Mouse (Mus musculus): ENCODE data around the gene Castor2.

The Castor2 gene

DNA sequence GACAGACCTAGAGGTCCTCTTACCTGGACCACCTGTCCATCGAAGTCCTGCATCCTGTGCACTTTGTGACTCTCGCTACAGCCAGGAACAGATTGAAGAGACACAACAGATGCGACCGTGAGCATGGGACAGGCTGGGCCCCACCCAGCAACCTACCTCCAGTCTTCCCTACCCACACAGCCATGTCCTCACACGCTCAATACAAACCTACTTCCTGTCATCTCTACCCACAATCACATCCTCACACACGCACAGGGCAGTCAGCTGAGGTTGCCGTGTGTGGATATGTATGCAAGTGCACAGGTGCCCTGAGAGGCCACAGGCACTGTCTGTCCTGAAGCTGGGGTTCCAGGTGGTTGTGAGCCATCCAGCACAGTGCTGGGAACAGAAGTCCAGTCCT lies 67.1 kb downstream of the Castor2 start:
- DNase-seq (ENCODE audit: low spot score), result no peak

DNA sequence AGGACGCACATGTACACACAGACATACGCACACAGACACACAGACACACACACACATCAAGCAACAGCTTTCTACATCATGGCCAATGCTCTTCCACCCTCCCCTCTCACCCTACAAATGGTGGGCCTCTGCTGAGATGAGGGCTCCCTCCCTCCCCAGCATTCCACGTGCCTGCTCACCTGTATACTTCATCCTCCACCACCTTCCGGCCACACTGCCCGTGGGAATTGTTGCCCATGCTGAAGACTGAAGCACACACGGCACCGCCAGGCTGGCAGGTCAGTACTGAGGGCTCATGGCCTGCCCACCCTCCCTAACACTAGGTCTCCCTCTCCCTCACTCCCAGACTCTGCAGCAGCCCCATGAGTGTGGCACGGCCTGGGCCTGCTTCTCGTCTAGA lies 68.5 kb downstream of the Castor2 start:
- no peak for DNase-seq (ENCODE audit: low spot score)

DNA sequence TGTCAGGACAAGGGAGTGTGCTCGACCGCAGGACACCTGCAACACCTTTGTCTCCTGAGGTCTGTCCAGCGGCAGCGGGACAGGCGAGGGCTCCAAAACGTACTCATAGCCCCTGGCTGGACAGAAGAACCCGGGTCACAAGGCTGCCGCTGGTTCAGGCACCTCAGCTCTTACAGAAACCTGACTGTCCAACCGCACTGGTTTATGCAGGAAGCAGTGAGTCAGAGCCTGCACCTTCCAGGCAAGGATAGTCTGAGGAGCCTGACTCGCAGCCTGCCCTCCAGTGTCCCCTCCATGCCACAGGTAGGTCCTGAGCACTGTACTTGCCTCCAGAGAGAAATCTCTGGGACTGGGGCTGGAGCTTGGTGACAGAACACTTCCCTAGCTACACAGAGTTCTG lies 69.7 kb downstream of the Castor2 start:
- no peak for DNase-seq (ENCODE audit: low spot score)

DNA sequence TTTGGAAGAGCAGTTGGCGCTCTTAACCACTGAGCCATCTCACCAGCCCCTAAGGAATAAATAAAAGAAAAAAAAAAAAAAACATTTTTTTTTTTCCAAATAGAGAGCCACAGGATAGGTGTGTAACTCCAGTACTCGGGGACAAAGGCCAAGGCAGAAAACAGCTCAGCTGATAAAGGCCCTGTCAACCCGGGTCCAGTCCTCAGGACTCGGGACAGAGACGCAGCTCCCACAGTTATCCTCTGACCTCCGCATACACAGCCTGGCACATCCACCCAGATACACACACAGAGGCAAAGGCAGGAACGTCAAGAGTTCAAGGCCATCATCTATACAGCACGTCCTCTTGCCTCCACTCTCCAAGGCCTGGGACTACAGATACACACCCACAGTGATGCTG lies 70.7 kb downstream of the Castor2 start:
- no peak for DNase-seq (ENCODE audit: low spot score)

DNA sequence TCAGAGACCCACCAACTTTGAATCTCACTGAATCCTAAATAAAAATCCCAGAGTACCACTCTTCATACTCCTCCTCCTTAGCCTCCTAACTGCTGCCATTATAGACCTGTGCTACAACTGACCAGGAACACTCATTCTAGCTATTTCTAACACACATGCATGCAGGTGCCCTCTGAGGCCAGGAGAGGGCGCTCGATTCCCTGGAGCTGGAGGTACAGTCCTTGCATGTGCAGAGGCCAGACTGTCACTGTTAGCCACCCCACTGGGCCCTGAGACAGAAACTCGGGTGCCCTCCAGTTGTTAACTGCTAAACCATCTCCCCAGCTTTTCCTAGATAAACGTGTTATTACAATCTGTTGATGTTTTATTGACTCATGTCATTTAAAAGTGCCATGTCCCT lies 73.7 kb downstream of the Castor2 start:
- DNase-seq (ENCODE audit: low spot score), result peak; percentile 16

DNA sequence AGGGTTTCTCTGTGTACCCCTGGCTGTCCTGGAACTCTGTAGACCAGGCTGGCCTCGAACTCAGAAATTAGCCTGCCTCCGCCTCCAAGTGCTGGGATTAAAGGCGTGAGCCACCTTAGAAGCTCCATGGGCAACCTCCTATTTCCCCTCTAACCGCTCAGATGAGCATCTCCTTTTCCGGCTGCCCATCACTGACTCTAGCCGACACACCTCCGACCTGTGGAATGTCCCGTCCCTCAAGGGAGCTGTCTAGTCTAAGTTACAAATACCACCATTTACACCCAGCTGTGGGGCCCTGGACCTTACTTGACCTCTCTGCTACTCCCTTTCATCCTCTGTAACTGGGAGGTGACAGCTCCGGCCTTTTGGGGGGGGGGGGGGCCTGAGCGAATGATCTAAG lies 76.2 kb downstream of the Castor2 start:
- no peak for DNase-seq (ENCODE audit: low spot score)

DNA sequence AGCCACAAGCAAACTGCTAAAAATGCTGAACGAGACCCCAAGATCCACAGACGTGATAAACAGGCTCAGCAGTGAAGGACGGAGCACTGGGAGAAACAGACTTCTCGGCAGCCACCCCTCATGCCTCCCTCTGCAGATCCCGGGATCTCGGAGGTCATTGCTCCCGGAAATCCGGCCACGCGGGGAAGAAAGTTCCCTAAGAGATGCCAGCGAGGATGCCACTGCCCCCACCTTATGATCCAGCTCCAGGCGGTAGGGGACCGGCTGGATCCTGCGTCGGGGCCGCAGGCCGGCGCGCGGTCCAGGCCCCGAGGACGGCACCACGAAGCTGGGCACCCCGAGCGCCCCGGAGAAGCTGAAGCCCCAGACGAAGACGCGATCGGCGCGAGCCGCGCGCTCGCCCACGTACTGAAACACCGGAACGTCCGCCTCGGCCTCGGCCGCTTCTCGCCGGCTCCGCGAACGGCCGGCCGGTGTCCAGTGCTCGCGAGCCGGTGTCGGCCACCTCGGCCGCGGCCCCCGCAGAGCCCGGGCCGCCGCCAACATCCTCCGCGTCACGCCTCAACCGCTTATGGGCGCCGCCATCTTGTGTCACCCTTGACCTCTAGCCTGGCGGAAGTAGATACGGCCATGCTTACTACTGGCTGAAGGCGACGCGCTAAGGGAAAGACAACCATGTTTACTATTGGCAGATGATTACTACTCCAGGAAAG lies 76.8 kb downstream of the Castor2 start, which contains the start of gene Rcc1l:
TSS of gene Rcc1l (minus strand) at position 606 of the 713 bp plus-strand sequence.
- DNase-seq (ENCODE audit: low spot score), result peak; percentile 68

DNA sequence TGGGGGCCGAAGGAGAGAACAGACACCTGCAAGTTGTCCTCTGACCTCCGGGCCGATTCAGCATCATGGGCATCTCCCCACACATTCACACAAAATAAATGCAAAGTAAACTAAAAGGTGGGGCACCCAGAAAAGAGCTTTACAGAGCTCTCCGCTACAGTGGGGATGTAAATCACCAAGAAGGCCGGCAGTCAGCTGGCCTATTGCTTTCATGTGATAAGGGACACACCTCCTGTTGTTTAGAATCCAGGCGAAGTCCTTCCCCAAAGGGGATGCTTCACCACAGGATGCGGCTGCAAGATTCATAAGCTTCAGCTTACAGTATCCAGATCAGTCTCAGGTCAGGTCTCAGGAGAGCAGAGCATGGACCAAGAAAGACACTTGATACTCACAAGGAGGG lies 79.0 kb downstream of the Castor2 start:
- no peak for DNase-seq (ENCODE audit: low spot score)

DNA sequence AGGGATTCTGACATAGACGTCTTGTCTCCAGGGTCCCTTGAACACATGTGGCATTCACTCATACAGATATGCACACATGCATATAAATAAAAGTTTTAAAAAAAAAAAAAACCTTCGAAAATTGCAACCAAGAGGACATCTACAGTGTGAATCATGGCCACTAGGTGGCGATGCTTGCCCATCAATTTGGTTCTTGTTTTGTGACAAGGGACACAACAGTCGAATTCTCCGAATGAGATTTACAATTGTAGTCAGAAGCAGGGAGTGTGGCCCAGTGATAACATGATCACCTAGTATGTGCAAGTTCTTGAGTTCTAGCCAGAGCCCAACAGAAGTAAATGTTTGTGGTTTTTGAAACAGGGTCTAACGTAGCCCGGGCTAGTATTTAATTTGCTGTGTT lies 80.4 kb downstream of the Castor2 start:
- peak; percentile 69 for DNase-seq (ENCODE audit: low spot score)

DNA sequence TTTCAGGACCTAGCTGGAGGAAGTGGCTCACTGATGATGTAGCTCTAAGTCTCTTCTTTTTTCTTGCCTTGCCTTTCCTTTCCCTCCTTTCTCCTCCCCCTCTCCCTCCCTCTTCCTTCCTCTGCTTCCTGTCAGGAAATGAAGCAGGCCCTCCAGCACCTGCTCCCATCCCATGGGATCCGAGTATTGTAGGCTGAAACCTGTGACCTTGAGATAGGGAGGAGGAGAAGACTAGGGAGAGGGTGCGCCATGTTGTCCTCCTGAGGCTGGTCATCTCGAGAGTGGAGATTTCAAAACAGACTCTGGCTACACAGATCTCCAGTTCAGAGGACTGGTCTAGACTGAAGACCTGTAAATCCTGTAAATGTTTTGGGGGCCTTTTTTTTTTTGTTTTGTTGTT lies 82.7 kb downstream of the Castor2 start:
- DNase-seq (ENCODE audit: low spot score), result no peak

DNA sequence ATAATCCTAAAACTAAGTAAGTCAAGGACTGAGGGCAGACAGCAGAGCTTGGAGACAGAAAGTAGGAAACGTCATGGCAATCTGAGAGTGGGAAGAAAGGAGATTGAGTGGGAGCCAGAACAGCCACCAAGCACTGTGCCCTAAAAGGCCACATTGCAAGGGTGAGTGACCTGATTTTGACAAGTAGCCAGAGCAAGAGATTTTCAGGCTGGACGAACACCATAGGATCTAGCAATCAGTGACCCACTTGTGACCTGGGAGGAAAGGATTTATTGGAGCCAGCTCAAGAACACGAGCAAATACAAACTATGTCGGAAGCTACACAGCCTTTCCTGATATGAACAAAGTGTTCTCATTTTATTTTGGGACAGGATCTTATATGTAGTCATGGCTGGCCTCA lies 83.2 kb downstream of the Castor2 start:
- no peak for DNase-seq (ENCODE audit: low spot score)

DNA sequence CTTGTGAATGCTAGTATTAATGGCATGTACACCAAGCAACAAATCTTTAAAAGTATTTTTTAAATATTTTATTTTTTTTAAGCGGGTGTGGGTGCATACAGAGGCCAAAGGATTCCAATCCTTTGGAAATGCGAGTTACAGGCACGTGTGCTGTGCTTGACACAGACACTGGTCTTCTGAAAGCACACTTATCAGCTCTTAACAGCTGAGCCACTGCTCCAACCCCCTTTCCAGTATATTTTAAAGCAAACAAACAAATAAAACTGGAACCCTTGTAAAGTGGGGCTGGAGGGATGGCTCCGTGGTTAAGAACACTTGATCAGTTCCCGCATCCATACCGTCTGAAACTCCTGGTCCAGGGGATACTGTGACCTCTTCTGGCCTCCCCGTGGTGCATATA lies 83.7 kb downstream of the Castor2 start:
- no peak for DNase-seq (ENCODE audit: low spot score)

DNA sequence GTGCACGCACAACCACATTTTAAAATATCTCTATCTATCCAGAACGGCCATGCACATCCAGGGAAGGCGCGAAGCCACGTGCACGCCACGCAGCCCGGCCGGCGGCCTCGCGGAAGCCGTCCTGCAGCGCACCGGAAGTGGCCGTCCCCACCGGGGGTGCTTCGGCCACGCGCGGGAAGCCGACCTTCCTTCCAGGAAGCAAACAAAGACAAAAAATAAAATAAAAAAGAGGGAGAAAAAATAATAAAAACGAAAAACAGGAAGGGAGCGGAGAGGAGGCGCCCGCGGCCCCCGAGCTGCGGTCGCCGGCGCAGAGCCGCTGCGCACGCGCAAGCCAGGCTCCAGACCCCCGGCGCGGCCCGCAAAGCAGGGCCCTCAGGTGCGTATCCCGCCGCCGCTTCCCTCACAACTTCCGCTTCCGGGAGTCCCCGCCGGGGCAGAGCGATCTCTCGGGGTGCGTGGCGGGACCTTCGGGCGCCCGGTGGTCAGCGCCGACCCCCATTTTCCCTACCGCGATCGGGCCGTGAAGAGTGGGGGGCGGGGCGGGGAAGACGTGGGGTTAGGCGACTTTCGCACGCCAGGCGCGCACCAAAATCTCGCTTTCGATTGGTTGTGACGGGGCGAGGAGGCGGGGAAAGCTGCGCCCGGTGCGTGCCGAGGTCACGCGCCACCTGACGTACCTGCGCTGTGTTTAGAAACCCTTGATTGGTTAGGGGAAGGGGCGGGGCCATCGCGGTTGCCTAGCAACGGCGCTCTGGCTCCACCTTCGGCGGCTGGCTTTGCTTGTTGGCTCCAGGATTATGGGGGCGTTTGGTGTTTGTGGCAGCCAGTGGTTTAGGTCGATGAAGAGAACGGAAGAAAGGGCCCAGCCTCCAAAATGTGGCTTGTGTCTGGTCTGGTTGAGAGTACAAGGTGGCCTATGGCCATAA lies 84.6 kb downstream of the Castor2 start, which contains the start of gene Gtf2ird2:
TSS of gene Gtf2ird2 (plus strand) at position 140 of the 929 bp plus-strand sequence.
- DNase-seq (ENCODE audit: low spot score), result peak; percentile 97

DNA sequence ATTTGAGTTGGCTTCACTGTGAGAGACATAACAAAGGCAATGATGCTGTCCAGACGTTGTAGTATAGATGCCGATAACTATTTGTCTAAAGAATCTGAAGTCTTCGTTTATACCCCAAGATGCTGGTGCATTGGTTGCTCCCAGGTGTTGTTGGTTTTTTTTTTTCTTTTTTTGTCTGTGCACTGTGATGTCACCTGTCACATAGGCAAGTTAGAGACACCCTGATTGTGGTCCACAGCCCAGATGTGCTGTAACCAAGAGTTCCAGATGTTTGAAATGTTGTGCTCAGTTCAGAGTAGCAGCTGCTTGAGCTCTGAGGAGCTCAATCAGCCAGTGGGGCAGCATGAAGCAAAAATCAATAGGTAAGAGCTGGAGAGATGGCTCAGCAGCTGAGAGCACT lies 86.5 kb downstream of the Castor2 start:
- no peak for DNase-seq (ENCODE audit: low spot score)

DNA sequence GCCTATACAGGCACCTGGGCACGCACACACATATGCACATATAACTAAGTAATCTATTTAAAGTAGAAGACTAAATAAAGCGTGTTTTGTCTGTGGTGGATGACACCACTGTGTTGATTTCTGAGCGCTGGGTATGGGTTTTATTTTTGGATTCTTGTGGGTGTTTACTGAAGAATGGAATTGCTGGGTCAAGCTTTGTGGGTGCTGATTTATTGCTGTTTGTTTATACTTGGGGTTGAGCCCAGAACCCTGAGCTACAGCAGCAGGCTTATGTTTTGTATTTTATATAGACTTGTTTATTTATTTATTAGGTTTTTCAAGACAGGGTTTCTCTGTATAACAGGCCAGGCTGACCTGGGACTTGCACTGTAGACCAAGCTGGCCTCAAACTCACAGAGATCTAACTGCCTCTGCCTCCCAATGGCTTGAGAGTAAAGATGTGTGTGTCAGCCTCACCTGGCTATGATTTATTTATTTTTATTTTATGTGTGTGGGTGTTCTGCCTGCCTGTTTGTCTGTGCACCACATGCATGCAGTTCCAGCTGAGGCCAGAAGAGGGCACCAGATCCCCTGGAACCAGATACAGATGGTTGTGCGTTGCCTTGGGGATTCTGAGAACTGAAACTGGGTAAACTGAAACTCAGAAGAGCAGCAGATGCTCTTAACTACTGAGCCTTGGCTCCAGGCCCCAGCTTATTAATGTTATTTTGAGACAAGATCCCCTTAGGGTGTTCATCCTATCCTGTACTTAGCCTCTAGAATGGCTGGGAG lies 87.6 kb downstream of the Castor2 start:
- DNase-seq (ENCODE audit: low spot score), result peak; percentile 66

DNA sequence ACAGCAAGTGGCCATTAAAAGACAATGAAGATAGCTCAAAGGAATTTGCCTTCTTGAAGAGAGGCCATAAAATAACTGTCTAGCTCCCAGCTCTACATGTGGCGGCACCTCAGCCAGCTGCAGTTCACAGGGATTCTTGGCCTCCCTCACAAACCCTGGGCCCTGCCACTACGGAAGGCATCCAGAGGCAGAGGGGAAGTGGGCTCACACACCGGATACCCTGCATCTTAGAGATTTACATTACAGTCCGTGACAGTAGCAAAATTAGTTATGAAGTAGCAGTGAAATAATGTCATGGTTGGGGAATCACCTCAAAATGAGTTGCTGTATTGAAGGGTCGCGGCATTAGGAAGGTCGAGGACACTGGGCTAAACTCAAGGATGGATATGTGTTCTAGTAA lies 89.1 kb downstream of the Castor2 start:
- no peak for DNase-seq (ENCODE audit: low spot score)

DNA sequence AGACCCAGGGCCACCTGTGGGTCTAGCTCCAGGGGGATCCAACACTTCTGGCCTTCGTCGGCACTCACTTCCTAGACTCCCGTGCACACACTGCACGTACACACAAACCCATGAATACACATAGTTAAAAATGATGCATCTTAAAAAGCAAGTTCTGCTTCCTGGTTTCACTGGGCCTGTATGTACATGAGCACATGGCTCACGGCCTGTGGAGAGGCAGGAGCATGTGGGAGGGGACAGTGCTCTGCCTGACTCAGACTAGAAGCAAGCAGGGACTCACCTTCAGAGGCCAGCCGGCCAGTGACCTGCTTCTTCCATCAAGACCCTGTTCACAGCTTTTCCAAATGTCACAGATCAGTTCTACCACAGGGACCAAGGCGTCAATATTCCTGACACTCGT lies 94.2 kb downstream of the Castor2 start:
- no peak for DNase-seq (ENCODE audit: low spot score)

Data from spleen, adult 12 weeks (tissue).